Comparison of ENCODE assay signal across 9 mouse cellular contexts in genomic region chr6:142962881-142963280, GRCm38 (mm10). TPM values are rescaled to one million over a fixed set of nuclear protein-coding genes. Genes with fewer than 3 reads are reported as not detected.
A peak's percentile ranks its signal among the peaks of the same experiment; 100 is the strongest.
DNase-seq lines count a peak whose midpoint lies in the region; ATAC-seq lines count a peak whose summit lies in the region.
"Had no signal": no experiment of that assay in that cellular context is flagged by ENCODE, and none has a peak within 500 bp of the region (broad histone marks: within the 10 kb centered on the region; RNA-seq: fewer than 3 reads in every experiment).

No protein-coding gene starts in this region.

- H3K9ac ChIP-seq in kidney, embryonic 14.5 days (ENCODE audit: low read depth, low read length): peak overlapping the region; percentile 34; the same call in 1 of the 2 replicates
- peak overlapping the region; percentile 87; the same call in 1 of the 2 replicates for H3K9ac ChIP-seq in forebrain, embryonic 12.5 days
- no peak overlapping the region; the same call in 1 of the 2 replicates for H3K9ac ChIP-seq in midbrain, embryonic 11.5 days (ENCODE audit: low read length)

- no peak for ATAC-seq in kidney, embryonic 14.5 days (ENCODE audit: low FRiP score, low TSS enrichment)
- no peak for ATAC-seq in forebrain, embryonic 12.5 days (ENCODE audit: low FRiP score)
- no peak for ATAC-seq in midbrain, embryonic 11.5 days (ENCODE audit: low FRiP score)
- ATAC-seq in megakaryocyte, adult 5-6 weeks (ENCODE audit: poor library complexity, severe bottlenecking): no peak

- no peaks in the 10 kb centered on the region for H3K36me3 ChIP-seq in kidney, embryonic 14.5 days (ENCODE audit: control insufficient read depth, insufficient read depth, low read length)
- 0 out of 2 replicates have a peak, but pooled peaks cover 6% of the 10 kb centered on the region for H3K36me3 ChIP-seq in forebrain, embryonic 12.5 days (replicated peaks)
- H3K36me3 ChIP-seq in midbrain, embryonic 11.5 days (ENCODE audit: control insufficient read depth, insufficient read depth, low read length): no peaks in the 10 kb centered on the region

- peak overlapping the region; percentile 54 for H3K4me3 ChIP-seq in kidney, embryonic 14.5 days (ENCODE audit: low read length)
- H3K4me3 ChIP-seq in forebrain, embryonic 12.5 days (replicated peaks): peak overlapping the region; percentile 69
- peak overlapping the region; percentile 65 for H3K4me3 ChIP-seq in midbrain, embryonic 11.5 days (ENCODE audit: low read depth, low read length)

- no peaks in the 10 kb centered on the region for H3K4me1 ChIP-seq in kidney, embryonic 14.5 days (ENCODE audit: control insufficient read depth, insufficient read depth, low read length)
- H3K4me1 ChIP-seq in forebrain, embryonic 12.5 days: peaks cover 27% of the 10 kb centered on the region
- peaks cover 3% of the 10 kb centered on the region; the same call in 1 of the 2 replicates for H3K4me1 ChIP-seq in midbrain, embryonic 11.5 days (ENCODE audit: control insufficient read depth, insufficient read depth, low read length)

- no peaks in the 10 kb centered on the region for H3K9me3 ChIP-seq in kidney, embryonic 14.5 days (ENCODE audit: control insufficient read depth, low read length)
- H3K9me3 ChIP-seq in forebrain, embryonic 12.5 days: no peaks in the 10 kb centered on the region
- no peaks in the 10 kb centered on the region; the same call in 1 of the 2 replicates for H3K9me3 ChIP-seq in midbrain, embryonic 11.5 days (ENCODE audit: control insufficient read depth, low read length)

- peaks cover 12% of the 10 kb centered on the region for H3K27me3 ChIP-seq in kidney, embryonic 14.5 days (ENCODE audit: control insufficient read depth, insufficient read depth, low read length)
- H3K27me3 ChIP-seq in forebrain, embryonic 12.5 days: 0 out of 2 replicates have a peak, but pooled peaks cover 7% of the 10 kb centered on the region
- H3K27me3 ChIP-seq in midbrain, embryonic 11.5 days (ENCODE audit: control insufficient read depth, insufficient read depth, low read length): no peaks in the 10 kb centered on the region

- no peak overlapping the region for H3K27ac ChIP-seq in kidney, embryonic 14.5 days (ENCODE audit: low read depth, low read length)
- no peak overlapping the region for H3K27ac ChIP-seq in forebrain, embryonic 12.5 days
- no peak overlapping the region for H3K27ac ChIP-seq in midbrain, embryonic 11.5 days (ENCODE audit: low read depth, low read length)
- H3K27ac ChIP-seq: macrophage had no signal

- H3K4me2 ChIP-seq in kidney, embryonic 14.5 days (replicated peaks; ENCODE audit: low read depth, low read length): peak overlapping the region; percentile 94
- peak overlapping the region; percentile 93 for H3K4me2 ChIP-seq in forebrain, embryonic 12.5 days
- peak overlapping the region; percentile 90 for H3K4me2 ChIP-seq in midbrain, embryonic 11.5 days

- WGBS in kidney, embryonic 14.5 days: 83% methylated on average over 14 of the region's 14 CpGs
- 93% methylated on average over 14 of the region's 14 CpGs for WGBS in forebrain, embryonic 12.5 days
- 92% methylated on average over 14 of the region's 14 CpGs for WGBS in midbrain, embryonic 11.5 days

- no peak for DNase-seq in kidney, adult 11 months
- peak; percentile 50 for DNase-seq in cerebellum, adult 9-11 months
- peak; percentile 79 for DNase-seq in midbrain, embryonic 11.5 days (ENCODE audit: low spot score, missing footprints)
- DNase-seq in frontal cortex, postnatal 10 days (ENCODE audit: low spot score in 2 of 2): no peak
- no peak for DNase-seq in embryo, embryonic 11 days

RNA-seq across cellular contexts. Expression of gene St8sia1, which starts 1.4 kb away (rescaled TPM):
- 2.4 and 3.5 TPM in 2 replicates for polyA plus RNA-seq in kidney, embryonic 14.5 days (2014; fragmentation: Nextera tagmentation; extraction: Ambion mirVana)
- 6.3 and 6.4 TPM in 2 replicates for polyA plus RNA-seq in forebrain, embryonic 12.5 days (2016; fragmentation: Nextera tagmentation; extraction: Ambion mirVana)
- polyA plus RNA-seq in midbrain, embryonic 11.5 days (2014; fragmentation: Nextera tagmentation; extraction: Ambion mirVana): 3.8 and 5.4 TPM in 2 replicates
- total RNA-seq in megakaryocyte, adult 5-6 weeks (2015): 1.3 and 1.4 TPM in 2 replicates
- total RNA-seq in megakaryocyte, adult 5-6 weeks (2017): 0.48 and 0.85 TPM in 2 replicates

Comparison
In these comparisons a context has a peak if more than half of its experiments do, and no peak if none do; other contexts are left out.
1. DNase-seq: peak in cerebellum, adult 9-11 months (single experiment) and midbrain, embryonic 11.5 days (single experiment); none in kidney, adult 11 months (single experiment), frontal cortex, postnatal 10 days (0 of 2) and embryo, embryonic 11 days (single experiment).
2. Peak in every context shown above with its lines, with median percentiles within 50 percentile points of each other: H3K4me2 ChIP-seq and H3K4me3 ChIP-seq.